19 mouse cellular contexts compared by ENCODE assay signal in the genomic region with DNA sequence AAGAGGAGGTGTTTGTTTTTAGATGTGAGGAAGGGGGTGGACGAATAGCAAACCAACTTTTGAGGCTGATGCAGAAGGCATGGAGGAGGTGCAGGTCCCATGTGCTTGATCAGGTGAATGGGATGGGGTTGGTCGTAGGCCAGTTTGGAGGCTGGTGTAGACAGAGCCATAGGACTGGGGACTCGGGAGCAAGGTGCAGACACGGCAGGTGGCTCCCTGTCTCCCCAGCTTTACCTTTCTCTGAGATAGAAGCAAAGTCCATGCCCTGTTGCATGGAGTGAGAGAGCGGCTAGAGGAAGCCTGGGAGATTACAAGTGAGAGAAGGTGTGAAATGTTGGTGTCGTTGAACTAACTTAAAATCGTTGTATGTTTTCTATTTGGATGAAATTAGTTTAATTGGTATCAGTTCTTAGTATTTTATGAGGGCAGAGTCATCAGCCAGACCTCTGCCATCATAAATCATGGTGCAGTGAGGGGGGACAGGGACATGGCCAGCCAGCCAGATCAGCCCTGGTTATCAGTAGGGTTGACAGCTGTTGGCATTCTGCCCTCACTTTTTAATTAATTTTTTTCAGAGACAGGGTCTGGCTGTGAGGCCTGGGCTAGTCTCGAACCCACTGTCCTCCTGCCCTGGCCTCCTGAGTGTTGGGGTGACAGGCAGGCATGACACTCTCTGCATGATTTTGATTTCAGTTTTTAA.
DNase-seq lines count a peak whose midpoint lies in the region; ATAC-seq and TF ChIP-seq lines count a peak whose summit lies in the region.
"Had no signal": no experiment of that assay in that cellular context is flagged by ENCODE, and none has a peak within 500 bp of the region (broad histone marks: within the 10 kb centered on the region; RNA-seq: fewer than 3 reads in every experiment).

No protein-coding gene starts in this region.

- H3K27ac ChIP-seq in heart, embryonic 12.5 days (ENCODE audit: poor library complexity, severe bottlenecking) = no peak overlapping the region
- H3K27ac ChIP-seq in layer of hippocampus, adult 2 months = peak overlapping the region; percentile 72
- H3K27ac ChIP-seq in intestine, embryonic 15.5 days = no peak overlapping the region
- H3K27ac ChIP-seq: forebrain, embryonic 15.5 days had no signal

- H3K4me3 ChIP-seq in heart, embryonic 12.5 days = no peak overlapping the region
- no peak overlapping the region for H3K4me3 ChIP-seq in layer of hippocampus, adult 2 months
- no peak overlapping the region for H3K4me3 ChIP-seq in intestine, embryonic 15.5 days (replicated peaks)
- H3K4me3 ChIP-seq: forebrain, embryonic 15.5 days had no signal

- H3K9ac ChIP-seq in heart, embryonic 12.5 days = no peak overlapping the region
- H3K9ac ChIP-seq in intestine, embryonic 15.5 days = no peak overlapping the region
- H3K9ac ChIP-seq: forebrain, embryonic 15.5 days; lung, embryonic 14.5 days had no signal

- peaks cover 13% of the 10 kb centered on the region for H3K4me1 ChIP-seq in heart, embryonic 12.5 days (replicated peaks)
- no peaks in the 10 kb centered on the region for H3K4me1 ChIP-seq in intestine, embryonic 15.5 days (replicated peaks)
- H3K4me1 ChIP-seq: forebrain, embryonic 15.5 days had no signal

- no peak overlapping the region for H3K4me2 ChIP-seq in heart, embryonic 12.5 days
- no peak overlapping the region for H3K4me2 ChIP-seq in intestine, embryonic 15.5 days (replicated peaks)
- H3K4me2 ChIP-seq: forebrain, embryonic 15.5 days; heart, embryonic 11.5 days; lung, embryonic 14.5 days had no signal

- no peak for TF ChIP-seq CTCF in layer of hippocampus, adult 2 months (conservative IDR thresholded peaks at IDR 0.05)

- 62% methylated on average over 8 of the region's 8 CpGs for WGBS in heart, embryonic 12.5 days
- WGBS in intestine, embryonic 15.5 days = 52% methylated on average over 8 of the region's 8 CpGs

- no peak for ATAC-seq in heart, embryonic 12.5 days (ENCODE audit: insufficient number of reproducible peaks, low FRiP score)
- ATAC-seq in intestine, embryonic 15.5 days = peak; percentile 86
- no peak for ATAC-seq in megakaryocyte, adult 5-6 weeks (ENCODE audit: poor library complexity, severe bottlenecking)
- ATAC-seq: activated CD4-positive, CD25-positive, alpha-beta regulatory T cell, adult 4 months; forebrain, embryonic 15.5 days; inflammation-experienced regulatory T-cells, adult 6 months had no signal

- peak; percentile 6 to 12 for DNase-seq in adrenal gland, postnatal 36 days
- no peak for DNase-seq in adrenal gland, adult 2 months
- DNase-seq in heart, postnatal 4 days = peak; percentile 8
- no peak for DNase-seq in layer of hippocampus, adult 2 months (ENCODE audit: low spot score in 2 of 2)
- DNase-seq in layer of hippocampus, adult 9-11 months = no peak
- DNase-seq: cerebellum, adult 9-10 months; gastrocnemius, postnatal 36 days; lung, embryonic 14.5 days; lung, postnatal 36 days; retina, postnatal 1 day; thymus, postnatal 14 days had no signal

- no peaks in the 10 kb centered on the region for H3K27me3 ChIP-seq in heart, embryonic 12.5 days (replicated peaks)
- H3K27me3 ChIP-seq in intestine, embryonic 15.5 days (replicated peaks) = no peaks in the 10 kb centered on the region
- H3K27me3 ChIP-seq: forebrain, embryonic 15.5 days had no signal

- H3K9me3 ChIP-seq in heart, embryonic 12.5 days (replicated peaks) = no peaks in the 10 kb centered on the region
- H3K9me3 ChIP-seq in intestine, embryonic 15.5 days = no peaks in the 10 kb centered on the region
- H3K9me3 ChIP-seq: forebrain, embryonic 15.5 days; G1E had no signal

- H3K36me3 ChIP-seq in heart, embryonic 12.5 days = peaks cover 24% of the 10 kb centered on the region
- no peaks in the 10 kb centered on the region for H3K36me3 ChIP-seq in intestine, embryonic 15.5 days
- H3K36me3 ChIP-seq: forebrain, embryonic 15.5 days; G1E had no signal

Comparison
In these comparisons a context has a peak if more than half of its experiments do, and no peak if none do; other contexts are left out.
1. DNase-seq: peak in adrenal gland, postnatal 36 days (2 of 2) and heart, postnatal 4 days (single experiment); none in adrenal gland, adult 2 months (single experiment), layer of hippocampus, adult 2 months (0 of 2) and layer of hippocampus, adult 9-11 months (single experiment).